Mouse (Mus musculus) CD4-positive helper T cell, adult 2 months (primary cell): ENCODE measurements around the gene Ankra2.
A peak's percentile ranks its signal among the peaks of the same experiment; 100 is the strongest.

Experiments
- DNase-seq: peaks from one replicate; pipeline ENCODE4 v3.0.0-alpha.2; 2012; ENCODE audit warnings: low read depth, missing footprints, low spot score

Gene Ankra2

DNA sequence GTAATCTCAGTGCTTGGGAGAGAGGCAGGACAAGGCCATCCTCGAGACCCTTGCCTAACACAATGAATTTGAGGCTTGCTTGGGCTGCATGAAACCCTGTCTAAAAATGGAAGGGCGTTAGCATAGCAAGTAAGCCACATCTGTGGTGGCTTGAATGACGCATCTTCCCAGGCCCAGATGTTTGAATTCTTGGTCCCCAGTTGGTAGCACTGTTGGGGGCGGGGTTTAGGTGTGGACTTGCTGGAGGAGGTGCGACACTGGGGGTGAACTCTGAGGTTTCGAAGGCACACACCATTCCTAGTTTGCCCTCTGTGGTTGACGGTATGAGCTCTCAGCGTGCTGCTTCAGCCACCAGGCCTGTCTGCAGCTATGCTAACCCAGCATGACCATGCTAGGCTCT, 28.8 kb downstream of the Ankra2 start:
- DNase-seq = no peak

DNA sequence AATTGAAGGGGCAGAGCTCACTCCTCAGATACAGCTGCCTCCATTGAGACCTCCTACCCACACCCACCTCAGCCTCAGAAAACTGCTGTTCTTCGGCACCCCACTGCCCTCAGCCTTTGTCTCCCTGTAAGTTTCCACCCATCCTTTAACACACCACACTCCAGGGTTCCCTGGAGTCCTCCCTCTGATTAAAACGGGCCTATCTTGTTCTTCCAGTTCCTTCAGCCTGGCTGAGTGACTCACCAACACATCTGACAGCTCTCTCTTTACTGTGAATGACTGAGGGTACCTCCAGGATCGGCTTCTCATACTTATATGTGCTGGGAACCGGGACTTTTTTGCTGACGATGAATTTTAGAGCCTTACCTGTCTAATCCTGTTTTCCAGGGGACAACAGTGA, 33.2 kb downstream of the Ankra2 start:
- no peak for DNase-seq

GRCm38 (mm10) chr13:98297883-98298482, 35.1 kb downstream of the Ankra2 start:
- no peak for DNase-seq

DNA sequence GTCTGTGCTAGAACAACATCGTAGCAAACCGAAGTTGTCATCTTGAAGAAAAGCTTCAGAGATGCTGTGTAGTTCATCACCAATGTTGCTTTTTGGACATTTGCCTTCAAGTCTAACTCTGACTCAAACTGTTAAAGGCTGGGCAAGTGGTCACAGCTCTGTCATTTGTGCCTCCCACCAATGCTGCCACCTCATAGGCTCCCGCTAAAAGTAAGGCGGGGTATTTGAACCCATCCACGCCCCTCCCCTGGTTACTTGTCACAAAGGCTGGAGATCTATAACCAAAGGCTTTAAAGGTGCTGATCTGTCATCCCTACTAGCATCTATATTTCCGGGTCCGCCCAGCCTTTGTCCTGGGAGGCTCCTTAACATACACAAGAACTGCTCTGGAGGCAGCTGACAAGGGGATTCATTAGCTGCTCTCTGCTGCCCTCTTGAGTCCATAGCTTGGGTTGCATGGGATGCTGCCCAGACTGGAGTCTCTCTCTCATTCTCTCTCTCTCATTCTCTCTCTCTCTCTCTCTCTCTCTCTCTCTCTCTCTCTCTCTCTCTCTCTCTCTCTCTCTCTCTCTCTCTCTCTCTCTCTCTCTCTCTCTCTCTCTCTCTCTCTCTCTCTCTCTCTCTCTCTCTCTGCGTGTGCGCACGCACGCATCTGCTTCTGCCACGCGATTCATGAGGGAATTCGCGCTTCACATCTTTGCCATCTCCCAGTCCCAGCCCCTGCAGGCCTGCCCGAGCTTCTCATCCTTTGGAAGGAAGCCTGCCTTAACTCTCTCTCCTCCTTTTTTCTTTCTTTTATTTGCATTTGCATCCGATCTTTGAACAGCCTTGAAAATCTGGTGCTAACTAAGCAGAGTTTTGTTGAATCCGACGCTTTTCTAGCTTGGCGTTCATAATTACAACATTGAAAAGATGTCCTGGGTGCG, 36.2 kb downstream of the Ankra2 start:
- peak; percentile 63 for DNase-seq

DNA sequence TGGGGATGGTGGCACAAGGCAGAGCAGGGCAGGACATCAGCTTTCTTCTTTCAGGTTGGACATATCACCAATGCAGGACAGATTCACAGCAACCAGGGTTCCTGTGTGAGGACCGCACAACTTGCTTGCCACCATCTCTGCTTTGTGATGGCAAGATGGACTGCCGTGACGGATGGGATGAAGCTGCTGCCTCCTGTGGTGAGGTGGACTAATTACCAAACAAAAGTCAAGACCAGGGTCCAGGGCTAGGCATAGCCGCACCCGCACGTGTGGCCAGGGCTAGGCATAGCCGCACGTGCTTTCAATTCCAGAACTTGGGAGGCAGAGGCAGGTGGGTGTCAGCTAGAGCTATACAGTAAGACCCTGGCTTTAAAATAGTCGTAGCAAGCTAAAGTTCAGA, 42.4 kb downstream of the Ankra2 start:
- no peak for DNase-seq

DNA sequence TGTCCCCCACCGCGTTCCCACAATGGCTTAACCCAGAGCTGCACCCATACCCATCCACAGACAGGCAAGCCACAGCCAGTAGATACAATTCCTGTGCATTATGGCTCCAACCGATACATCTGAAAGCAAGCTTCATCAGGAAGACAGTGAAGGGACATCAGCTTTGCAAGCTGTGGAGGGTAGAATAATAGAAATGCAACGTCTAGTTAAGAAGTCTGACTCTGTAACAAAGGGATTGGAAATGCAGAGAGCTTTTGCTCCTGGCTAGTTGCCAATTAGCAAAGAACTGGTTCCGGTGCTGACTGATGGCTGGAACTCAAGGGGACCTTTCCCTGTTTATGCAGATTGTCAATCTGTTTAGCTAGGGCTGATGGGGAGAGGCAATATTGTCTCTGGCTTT, 43.5 kb downstream of the Ankra2 start:
- no peak for DNase-seq

DNA sequence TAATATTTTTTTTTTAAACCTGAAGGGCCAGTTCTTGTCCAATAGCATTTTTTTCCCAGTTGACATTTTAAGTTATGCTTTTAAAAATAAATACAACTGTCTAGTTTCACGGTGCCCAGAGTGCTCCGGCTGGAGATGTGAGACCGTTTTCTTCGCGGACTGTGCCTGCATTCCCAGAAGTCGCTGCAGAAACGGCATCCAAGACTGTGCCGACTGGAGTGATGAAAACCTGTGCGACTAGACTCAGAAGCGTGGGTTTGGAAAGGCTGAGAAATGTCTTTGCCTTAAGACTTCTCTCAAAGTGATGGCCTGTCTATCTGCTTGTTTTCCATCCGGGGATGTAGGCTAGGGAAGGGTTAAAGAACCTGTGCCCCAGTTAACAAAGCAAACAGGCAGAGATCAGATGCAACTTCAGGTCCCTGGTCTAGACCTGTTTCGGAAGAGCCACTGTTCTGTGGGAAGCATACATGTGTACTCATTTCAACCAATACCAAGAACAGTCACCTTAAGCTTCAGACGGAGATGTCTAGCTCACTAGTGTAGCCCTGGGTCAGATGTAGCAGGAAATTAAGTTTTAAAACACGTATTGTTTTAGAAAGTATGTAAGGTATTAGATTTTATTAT, 44.1 kb downstream of the Ankra2 start:
- DNase-seq = no peak

- DNase-seq = no peak
These were observed 45.1 kb downstream of the Ankra2 start for GRCm38 (mm10) chr13:98308004-98308403.

- DNase-seq = no peak
These were observed 45.9 kb downstream of the Ankra2 start for GRCm38 (mm10) chr13:98308724-98309123.

- no peak for DNase-seq
These were observed 48.7 kb downstream of the Ankra2 start for GRCm38 (mm10) chr13:98311597-98311996.

DNA sequence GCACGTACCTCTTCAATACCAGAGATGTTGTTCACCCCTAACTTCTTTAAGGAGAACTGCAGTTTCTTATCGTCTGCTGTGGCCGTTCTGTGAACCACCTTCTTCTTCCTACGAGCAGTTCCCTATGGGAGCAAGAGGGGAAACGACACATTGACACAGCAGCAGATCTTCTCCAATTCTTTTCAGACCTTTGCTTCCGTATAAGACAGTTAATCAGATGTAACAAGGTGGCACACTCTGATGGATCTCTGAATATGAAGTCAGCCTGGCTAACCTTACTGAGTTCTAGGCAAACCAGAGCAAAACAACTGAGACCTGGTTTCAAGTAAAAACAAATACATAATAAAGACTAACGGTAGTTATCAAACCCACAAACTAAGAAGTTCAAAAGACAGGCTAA, 50.8 kb downstream of the Ankra2 start:
- DNase-seq = no peak

DNA sequence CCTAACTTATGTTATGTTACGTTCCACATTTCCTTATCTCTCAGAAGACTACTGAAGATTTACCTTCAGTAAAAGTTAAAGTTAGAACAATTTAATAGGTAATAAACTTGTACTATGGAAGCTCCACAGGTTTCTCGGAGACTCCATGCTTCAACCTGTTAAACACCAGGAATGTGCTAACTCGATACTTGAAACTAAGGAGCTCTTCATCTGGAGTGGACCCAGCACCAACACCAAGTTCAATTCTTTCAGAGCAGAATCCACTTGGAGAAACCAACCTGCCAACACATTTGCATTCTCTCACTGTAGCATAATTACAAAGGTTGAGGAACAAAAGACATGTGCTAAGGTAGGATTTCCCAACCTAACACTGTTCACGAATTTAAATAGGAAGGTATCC, 52.2 kb downstream of the Ankra2 start:
- no peak for DNase-seq

- no peak for DNase-seq
These were observed 53.2 kb downstream of the Ankra2 start for GRCm38 (mm10) chr13:98316140-98316479.

GRCm38 (mm10) chr13:98316480-98317245, 53.8 kb downstream of the Ankra2 start, which contains the start of gene Btf3:
Btf3 (minus strand) TSS chr13:98317006.
- DNase-seq = peak; percentile 94

- DNase-seq = no peak
These were observed 54.4 kb downstream of the Ankra2 start for GRCm38 (mm10) chr13:98317246-98317677.

DNA sequence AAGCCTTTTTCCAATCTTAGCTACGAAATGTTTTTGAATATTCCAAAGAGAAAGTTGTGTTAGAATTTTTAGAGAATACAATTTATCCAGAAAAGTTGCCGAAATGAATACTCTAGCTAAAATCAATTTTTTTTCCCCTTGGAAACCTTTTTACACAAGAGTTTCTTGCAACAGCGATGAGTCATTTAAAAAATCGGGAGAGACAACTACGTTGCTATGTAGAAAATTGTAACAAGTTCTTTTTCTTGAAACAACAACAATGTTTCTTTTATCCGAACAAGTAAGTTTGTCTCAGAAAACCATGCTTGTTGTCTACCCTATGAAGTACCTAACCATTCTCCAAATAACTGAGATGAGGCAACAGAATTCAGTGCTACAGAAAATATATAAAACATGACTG, 55.0 kb downstream of the Ankra2 start:
- no peak for DNase-seq
